Mouse (Mus musculus) lung, adult 2 months (tissue): ENCODE results near the gene Strip1.

Experiments
- CTCF ChIP-seq: fragments of 200-500 bp; IDR thresholded peaks from 2 replicates; pipeline ENCODE4 v1.5.1; 2011; ENCODE audit warnings: mild to moderate bottlenecking, low read length, control low read depth; ENCODE audit not compliant: insufficient read depth
- POLR2A ChIP-seq: fragments of 200-500 bp; IDR thresholded peaks from 2 replicates; pipeline ENCODE4 v1.6.1; 2011; ENCODE audit warnings: low read depth, mild to moderate bottlenecking, control low read depth, low read length, borderline replicate concordance; ENCODE audit errors: extremely low read depth

DNA sequence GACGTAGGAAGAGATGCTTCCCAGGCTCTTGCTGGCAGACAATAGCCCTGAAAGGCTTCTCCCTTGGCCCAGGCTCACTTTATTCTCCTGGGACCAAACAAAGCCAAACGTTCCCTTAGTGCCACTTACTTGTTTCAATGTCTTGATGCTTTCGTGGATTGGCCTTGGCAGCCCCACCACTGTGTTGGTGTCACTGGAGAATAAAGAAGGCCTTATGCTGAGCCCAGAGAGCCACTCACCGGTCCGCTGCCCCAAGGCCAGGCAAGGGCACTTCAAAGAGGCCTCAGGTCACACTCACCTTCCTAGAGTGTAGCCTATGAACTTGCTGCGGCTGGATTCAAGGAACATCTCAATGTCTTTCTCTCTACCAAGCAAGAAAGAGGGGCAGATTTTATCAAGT is 11.6 kb downstream of the Strip1 start:
- TF ChIP-seq CTCF (no peak), POLR2A (no peak)
